Mouse (Mus musculus) skeletal muscle tissue, postnatal 0 days (tissue): Measurements from ENCODE around the gene E330034G19Rik. TPM values are rescaled to one million over a fixed set of nuclear protein-coding genes. Genes with fewer than 3 reads are reported as not detected.

ENCODE experiments used
- polyA plus RNA-seq: library from polyadenylated mRNA; unstranded; fragments of >200 nt; fragmentation: Nextera tagmentation; extraction: Ambion mirVana; gene quantifications from 2 replicates; pipeline ENCODE4 v1.2.1, GENCODE M21; 2015

The E330034G19Rik gene
- not detected in 2 replicates for polyA plus RNA-seq

DNA sequence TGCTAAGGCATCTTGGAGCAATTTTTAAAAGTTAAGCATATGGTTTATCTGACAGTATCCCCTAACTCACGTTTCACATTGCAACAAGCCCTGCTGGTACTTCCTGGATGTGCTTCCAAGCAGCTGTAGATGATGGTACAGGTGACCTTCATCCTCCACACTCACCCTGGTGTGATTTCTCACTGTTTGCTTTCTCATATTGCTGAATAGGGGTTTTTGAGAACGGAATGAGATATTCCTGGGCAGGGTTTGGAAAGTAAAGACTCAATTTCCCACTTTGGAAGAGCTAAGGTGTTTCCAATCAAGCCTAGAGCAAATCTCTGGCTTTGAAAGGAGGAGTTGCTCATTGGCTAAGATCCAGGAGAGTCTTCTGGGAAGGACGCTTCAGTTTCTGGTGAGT, at the start of gene E330034G19Rik:
Gene E330034G19Rik, plus strand, starts transcription at position 301 of the 400 bp plus-strand sequence.

DNA sequence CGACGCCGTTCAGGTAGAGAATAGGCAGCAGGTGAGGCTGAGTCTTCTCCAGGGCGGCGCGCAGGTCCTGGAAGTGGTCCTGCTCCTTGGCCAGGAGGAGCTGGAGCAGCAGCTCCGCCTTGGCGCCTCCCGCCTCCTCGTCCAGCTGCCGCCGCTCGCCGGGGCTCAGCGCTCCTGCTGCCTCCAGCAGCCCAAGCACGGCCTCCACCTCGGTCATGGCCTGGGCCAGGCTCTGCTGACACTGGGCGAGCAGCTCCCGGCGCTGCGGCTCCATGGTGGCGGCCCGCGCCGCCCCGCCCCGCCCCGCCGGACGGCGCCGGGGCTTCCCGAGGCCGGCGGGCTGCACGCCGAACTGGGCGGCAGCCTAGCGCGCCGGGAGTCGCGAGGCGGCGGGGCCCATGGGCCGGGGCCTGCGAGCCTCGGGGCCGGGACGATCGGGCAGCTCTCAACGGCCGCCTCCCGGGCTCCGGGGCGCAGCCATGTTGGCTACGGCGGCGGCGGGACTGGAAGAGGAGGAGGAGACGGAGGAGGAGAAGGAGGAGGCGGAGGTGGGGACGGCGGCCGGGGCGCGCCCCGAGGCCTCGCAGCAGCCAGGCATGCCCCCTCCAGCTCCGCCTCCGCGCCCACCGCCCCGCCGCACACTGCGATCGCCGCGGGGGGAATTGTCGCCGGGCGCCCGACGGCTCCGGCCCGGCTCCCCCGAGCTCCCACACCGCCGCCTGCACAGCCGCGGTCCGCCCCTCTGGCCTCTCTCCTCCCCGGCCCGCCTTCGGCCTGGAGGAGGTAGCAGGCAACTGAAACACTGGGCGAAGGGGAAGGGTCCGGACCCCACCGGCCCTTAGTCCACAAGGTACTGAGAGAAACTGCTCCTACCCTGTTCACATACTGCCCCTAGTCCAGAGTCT, 47.6 kb upstream of the E330034G19Rik start, which contains the start of gene Dlg5:
Gene Dlg5, minus strand, starts transcription at position 744 of the 905 bp plus-strand sequence.

Other genes with a start within 250 kb of the E330034G19Rik start
- 3.5 and 4.1 TPM in 2 replicates for gene Dlg5, start 47.3 kb upstream of the E330034G19Rik start, polyA plus RNA-seq
- gene Polr3a, start 193.8 kb downstream of the E330034G19Rik start, polyA plus RNA-seq = 6.0 and 7.0 TPM in 2 replicates
- gene Rps24, start 193.9 kb downstream of the E330034G19Rik start, polyA plus RNA-seq = 803 and 823 TPM in 2 replicates